Mouse (Mus musculus) monocyte, adult 5-6 weeks (primary cell): ENCODE measurements around the gene Kif21a. TPM values are rescaled to one million over a fixed set of nuclear protein-coding genes. Genes with fewer than 3 reads are reported as not detected.

Experiments
- ATAC-seq: fragments of 153-309, 156-312 bp; replicated peaks from 2 replicates; pipeline ENCODE4 v1.8.0; 2017; ENCODE audit warnings: mild to moderate bottlenecking; ENCODE audit not compliant: low TSS enrichment, insufficient number of reproducible peaks, severe bottlenecking, poor library complexity, low FRiP score
- total RNA-seq: library from RNA; stranded (forward); fragments of 200-1000, 200-491, 200-594 nt; gene quantifications from 3 replicates; pipeline ENCODE4 v1.2.3, GENCODE M21; 2017

Gene Kif21a
- total RNA-seq, 1 experiment from 2014 or later: not detected

- ATAC-seq: no peak
These were observed 21.3 kb downstream of the Kif21a start for GRCm38 (mm10) chr15:91028494-91028893.

- ATAC-seq: no peak
These were observed 27.5 kb downstream of the Kif21a start for GRCm38 (mm10) chr15:91022276-91022675.

GRCm38 (mm10) chr15:91018861-91019187, 30.9 kb downstream of the Kif21a start:
- no peak for ATAC-seq

- no peak for ATAC-seq
These were observed 31.4 kb downstream of the Kif21a start for GRCm38 (mm10) chr15:91018161-91018860.

- no peak for ATAC-seq
These were observed 32.2 kb downstream of the Kif21a start for GRCm38 (mm10) chr15:91017261-91018160.

- ATAC-seq: no peak
These were observed 33.4 kb downstream of the Kif21a start for GRCm38 (mm10) chr15:91016366-91016765.

GRCm38 (mm10) chr15:91012793-91013580, 36.8 kb downstream of the Kif21a start:
- no peak for ATAC-seq

- no peak for ATAC-seq
These were observed 39.5 kb downstream of the Kif21a start for GRCm38 (mm10) chr15:91010218-91010617.

- no peak for ATAC-seq
These were observed 42.5 kb downstream of the Kif21a start for GRCm38 (mm10) chr15:91007123-91007830.

- no peak for ATAC-seq
These were observed 45.0 kb downstream of the Kif21a start for GRCm38 (mm10) chr15:91004726-91005125.

GRCm38 (mm10) chr15:91001037-91001616, 48.6 kb downstream of the Kif21a start:
- ATAC-seq: no peak

- ATAC-seq: no peak
These were observed 49.3 kb downstream of the Kif21a start for GRCm38 (mm10) chr15:91000280-91001036.

GRCm38 (mm10) chr15:90992871-90993270, 56.9 kb downstream of the Kif21a start:
- ATAC-seq: no peak

- ATAC-seq: no peak
These were observed 57.4 kb downstream of the Kif21a start for GRCm38 (mm10) chr15:90992388-90992787.

- ATAC-seq: no peak
These were observed 57.9 kb downstream of the Kif21a start for GRCm38 (mm10) chr15:90991843-90992242.

- no peak for ATAC-seq
These were observed 62.0 kb downstream of the Kif21a start for GRCm38 (mm10) chr15:90987714-90988250.

GRCm38 (mm10) chr15:90975914-90976313, 73.8 kb downstream of the Kif21a start:
- no peak for ATAC-seq
